Mouse (Mus musculus): ENCODE data around the gene Olfr1500.
"Not testable (repeated sequence)": the region's sequence is repeated elsewhere in the genome, so short reads cannot be mapped to it uniquely, and the experiment has no call there.

Gene Olfr1500

DNA sequence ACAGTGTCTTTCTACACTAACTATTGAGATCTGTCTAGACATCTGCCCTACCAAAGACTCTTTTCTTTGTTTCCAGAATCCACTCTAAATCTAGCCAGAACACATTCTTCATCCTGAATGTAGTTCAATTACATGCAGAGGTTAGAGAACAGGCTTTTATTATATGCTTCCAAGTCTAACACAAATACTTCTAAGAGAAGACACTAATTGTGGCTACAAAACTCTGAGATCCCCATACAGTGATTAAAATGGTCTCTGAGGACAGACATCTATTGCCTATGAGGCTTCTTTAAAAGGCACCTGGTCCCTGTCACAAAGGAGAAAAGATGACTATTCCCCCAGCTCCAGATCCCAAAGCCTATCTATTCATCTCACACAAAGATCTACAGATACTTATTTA, at the start of gene Olfr1500:
Gene Olfr1500, minus strand, starts transcription at position 101 of the 400 bp plus-strand sequence.
- DNase-seq: no peak

DNA sequence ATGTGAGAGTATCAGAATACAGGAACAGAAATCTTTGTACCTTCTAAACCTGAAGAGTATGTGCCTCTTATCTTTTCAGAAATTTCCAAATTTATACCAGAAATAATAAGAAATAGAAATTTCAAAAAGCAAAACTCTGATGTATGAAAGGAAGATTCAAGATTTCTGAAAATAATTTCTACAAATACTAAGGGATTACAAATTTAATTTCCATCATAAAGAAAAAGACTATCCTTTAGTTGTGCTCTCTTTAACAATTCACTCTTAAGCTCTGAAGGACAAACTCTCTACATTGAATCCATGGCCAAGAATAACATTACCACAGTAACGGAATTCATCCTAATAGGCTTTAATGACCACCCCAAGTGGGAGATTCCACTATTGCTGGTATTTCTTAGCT, 31.2 kb upstream of the Olfr1500 start, which contains the start of gene Olfr1502:
Gene Olfr1502, plus strand, starts transcription at position 301 of the 400 bp plus-strand sequence.
- DNase-seq: no peak

GRCm38 (mm10) chr19:13850592-13850991, 20.3 kb upstream of the Olfr1500 start, which contains the start of gene Olfr1501:
Gene Olfr1501, minus strand, starts transcription at chr19:13850692.
- not testable (repeated sequence) for DNase-seq

DNA sequence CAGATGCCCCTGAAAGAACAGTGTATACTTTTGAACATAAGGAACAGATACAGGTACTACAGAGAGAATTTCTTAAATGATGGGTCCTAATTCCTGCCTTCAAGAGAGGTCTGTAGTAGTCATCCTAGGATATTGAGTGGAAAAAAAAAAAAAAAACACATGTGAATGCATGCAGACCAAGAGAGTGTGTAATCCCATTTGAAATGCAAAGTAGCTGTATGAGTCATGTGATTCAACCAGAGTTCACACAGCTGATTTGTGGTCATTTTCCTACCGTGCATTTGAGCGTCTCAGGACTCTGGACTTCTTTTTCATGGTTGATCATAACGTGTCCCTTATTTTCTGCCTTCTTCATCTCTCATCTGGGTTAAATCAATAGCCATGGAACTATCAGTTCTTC, 1.8 kb downstream of the Olfr1500 start:
- no peak for DNase-seq

DNA sequence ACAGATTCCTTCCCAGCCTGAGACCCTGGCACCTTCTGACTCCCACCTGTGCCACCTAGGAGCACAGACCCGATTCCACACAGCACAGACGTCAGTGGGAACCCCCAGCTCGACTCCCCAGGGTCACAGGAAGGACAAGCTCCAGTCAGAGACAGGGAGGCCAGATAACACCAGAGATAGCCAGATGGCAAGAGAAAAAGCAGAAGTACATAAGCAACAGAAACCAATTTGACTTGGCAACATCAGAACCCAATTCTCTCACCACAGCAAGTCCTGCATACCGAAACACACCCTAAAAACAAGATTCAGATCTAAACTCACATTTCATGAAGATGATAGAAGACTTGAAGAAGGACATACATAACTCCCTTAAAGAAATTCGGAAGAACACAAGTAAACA, 9.4 kb downstream of the Olfr1500 start:
- no peak for DNase-seq

- DNase-seq: no peak
Measured at GRCm38 (mm10) chr19:13819347-13819746, 10.9 kb downstream of the Olfr1500 start, which contains the start of gene Olfr1499. Gene Olfr1499, minus strand, starts transcription at chr19:13819447.

DNA sequence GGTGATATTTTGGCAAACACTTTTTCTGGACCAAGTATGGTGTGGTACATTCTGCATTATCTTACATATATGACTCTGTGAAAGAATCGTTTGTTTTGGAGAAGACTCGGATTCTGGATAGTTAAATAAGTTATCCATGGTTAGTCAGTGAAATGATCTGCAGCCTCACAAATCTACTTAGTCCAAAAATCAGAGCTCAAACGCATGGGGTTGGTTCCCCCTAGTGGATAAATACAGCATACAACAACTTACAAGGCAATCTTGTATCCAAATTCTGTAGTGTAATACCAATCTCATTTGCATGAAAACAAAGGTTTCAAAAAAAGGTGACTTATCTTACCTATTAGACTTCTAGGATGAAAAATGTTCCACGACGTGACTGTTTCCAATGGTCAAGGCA, 11.5 kb downstream of the Olfr1500 start:
- DNase-seq: no peak

DNA sequence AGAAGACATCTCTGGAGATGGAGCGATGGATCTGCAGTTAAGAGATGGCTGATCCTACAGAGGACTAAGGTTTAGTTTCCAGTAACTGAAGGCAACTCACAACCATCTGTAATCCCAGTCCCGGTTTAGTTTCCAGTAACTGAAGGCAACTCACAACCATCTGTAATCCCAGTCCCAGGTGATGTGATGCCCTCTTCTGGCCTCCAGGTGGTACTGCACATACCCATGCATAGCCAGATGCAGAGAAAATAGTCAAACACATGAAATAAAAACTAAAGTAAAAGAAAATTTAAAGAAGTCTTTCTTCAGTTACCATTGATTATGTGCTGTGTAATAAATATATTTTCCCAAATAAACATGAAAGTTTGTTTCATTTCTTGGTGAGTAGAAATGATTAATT, 17.5 kb downstream of the Olfr1500 start:
- DNase-seq: no peak

- not testable (repeated sequence) for DNase-seq
Measured at GRCm38 (mm10) chr19:13805486-13805885, 24.8 kb downstream of the Olfr1500 start.

DNA sequence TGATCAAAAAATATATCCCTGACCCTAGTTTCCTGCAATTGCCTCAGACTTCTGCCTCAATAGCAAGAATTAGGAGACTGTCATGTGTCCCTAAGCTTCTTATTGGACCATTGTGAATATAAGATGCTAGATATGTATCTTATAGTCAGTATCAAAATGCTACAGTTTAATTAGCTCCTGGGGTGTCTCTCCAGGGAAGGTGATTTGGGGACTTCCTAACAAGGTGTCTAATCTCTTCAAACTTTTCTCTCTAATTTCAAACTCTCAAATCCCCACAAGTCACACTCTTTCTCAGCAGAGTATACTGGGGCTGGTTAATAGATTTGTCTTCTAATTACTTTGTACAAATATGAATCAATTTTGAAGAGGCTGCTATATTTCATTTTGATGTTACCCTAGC, 32.2 kb downstream of the Olfr1500 start, which contains the start of gene Olfr1497:
Gene Olfr1497, minus strand, starts transcription at position 101 of the 400 bp plus-strand sequence.
- DNase-seq: no peak

- DNase-seq: no peak
Measured at GRCm38 (mm10) chr19:13777578-13777977, 52.7 kb downstream of the Olfr1500 start, which contains the start of gene Olfr1496. Gene Olfr1496, plus strand, starts transcription at chr19:13777878.
